Mouse (Mus musculus): ENCODE measurements around the gene Macrod2. TPM values are rescaled to one million over a fixed set of nuclear protein-coding genes. Genes with fewer than 3 reads are reported as not detected.

Gene Macrod2
- polyA plus RNA-seq, 1 experiment from 2014 or later = 26.5 TPM

GRCm38 (mm10) chr2:141664051-141664450 lies 1268.9 kb downstream of the Macrod2 start:
- Histone ChIP-seq H3K27ac (no peak overlapping the region), H3K9me3 (no peaks in the 10 kb centered on the region), H3K4me3 (no peak overlapping the region), H3K4me1 (no peaks in the 10 kb centered on the region), H3K27me3 (ENCODE audit: insufficient read depth, poor library complexity, severe bottlenecking) (no peaks in the 10 kb centered on the region), H3K36me3 (no peaks in the 10 kb centered on the region)
- no peak for DNase-seq (ENCODE audit: low spot score)

DNA sequence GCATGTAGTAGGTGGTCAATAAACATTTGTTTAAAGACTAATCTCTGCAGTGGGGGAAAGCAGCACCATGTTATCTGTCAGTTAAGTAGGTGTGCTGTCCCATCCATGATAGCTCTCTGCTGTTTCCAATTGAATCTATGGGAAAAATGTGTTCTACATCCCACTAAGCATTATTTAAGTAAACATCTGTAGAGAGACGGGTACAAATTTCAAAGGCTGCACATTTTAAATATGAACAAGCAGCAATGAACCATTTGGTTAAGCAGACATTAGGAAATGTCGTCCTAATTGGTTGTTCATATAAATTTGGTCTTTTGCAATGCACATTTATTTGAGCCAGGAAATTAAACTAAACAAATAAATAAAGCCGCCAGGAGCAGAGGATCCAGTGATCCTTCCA lies 1277.7 kb downstream of the Macrod2 start:
- no peaks in the 10 kb centered on the region for H3K27me3 ChIP-seq (ENCODE audit: insufficient read depth, poor library complexity, severe bottlenecking)
- H3K27ac ChIP-seq = no peak overlapping the region
- no peaks in the 10 kb centered on the region for H3K9me3 ChIP-seq
- no peaks in the 10 kb centered on the region for H3K4me1 ChIP-seq
- no peak for DNase-seq (ENCODE audit: low spot score)
- H3K4me3 ChIP-seq = no peak overlapping the region
- H3K36me3 ChIP-seq = no peaks in the 10 kb centered on the region
- 81% methylated on average over 3 of the region's 3 CpGs for WGBS

DNA sequence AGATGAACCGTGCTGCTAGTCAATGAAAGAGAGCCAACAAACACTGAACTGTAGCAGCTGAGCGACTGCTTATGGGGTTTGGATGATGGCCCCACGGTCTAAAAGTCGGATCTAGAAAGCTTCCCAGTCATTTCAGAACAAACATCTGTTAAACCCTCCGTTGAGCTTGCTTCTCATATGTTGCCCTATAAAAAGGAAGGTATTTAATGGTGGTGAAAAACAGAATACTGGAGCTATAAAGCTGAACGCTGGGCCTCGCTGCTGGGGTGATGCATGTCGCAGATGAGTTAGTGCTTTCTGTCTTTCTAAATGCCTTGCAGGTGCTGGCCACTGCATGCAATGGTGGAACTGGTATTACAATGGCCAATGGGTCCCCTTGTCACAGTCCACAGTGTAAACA lies 1278.3 kb downstream of the Macrod2 start:
- Histone ChIP-seq H3K4me3 (no peak overlapping the region), H3K9me3 (no peaks in the 10 kb centered on the region), H3K27ac (no peak overlapping the region), H3K4me1 (no peaks in the 10 kb centered on the region), H3K27me3 (ENCODE audit: insufficient read depth, poor library complexity, severe bottlenecking) (no peaks in the 10 kb centered on the region), H3K36me3 (no peaks in the 10 kb centered on the region)
- WGBS = 86% methylated on average over 8 of the region's 8 CpGs
- DNase-seq (ENCODE audit: low spot score) = no peak

DNA sequence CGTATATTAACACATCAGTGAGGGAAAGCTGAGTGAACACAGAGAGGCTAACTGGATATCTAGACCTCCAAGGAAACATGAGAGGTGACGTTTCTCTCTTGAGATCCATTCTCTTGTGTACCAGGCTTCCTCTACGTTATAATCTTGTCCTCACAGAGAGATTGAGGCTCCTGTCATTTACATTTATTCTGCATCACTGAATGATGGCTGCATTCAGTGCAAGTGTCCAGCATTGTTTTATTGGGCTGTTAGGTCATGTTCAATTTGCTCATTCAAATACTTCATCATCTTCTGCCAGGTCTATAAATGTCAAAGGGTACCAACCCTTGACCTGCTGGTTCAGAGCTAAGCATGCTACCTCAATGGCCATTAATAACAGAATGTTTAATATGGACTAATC lies 1302.4 kb downstream of the Macrod2 start:
- H3K27me3 ChIP-seq (ENCODE audit: insufficient read depth, poor library complexity, severe bottlenecking) = no peaks in the 10 kb centered on the region
- WGBS = 66% methylated on average over 3 of the region's 3 CpGs
- DNase-seq (ENCODE audit: low spot score) = no peak
- H3K4me3 ChIP-seq = no peak overlapping the region
- H3K36me3 ChIP-seq = no peaks in the 10 kb centered on the region
- no peak overlapping the region for H3K27ac ChIP-seq
- no peaks in the 10 kb centered on the region for H3K9me3 ChIP-seq
- no peaks in the 10 kb centered on the region for H3K4me1 ChIP-seq

DNA sequence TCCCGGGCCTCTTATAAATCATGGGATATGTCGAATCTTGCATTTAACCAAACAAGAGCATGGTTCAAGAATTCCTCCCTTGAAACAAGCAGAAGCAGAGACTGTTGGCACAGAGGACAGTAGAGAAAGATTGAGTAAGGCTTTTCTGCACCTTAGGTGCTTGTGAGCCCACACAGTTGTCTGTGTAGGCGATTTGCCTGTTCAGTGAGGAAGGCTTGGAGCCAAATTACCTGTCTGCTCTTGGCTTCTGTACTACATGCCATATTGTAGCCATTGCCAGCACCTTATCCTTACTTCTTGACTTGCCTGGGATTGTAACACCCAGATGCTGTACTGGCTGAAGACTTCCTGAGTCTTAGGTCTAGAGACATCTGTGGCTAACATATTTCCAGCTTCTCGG lies 1303.2 kb downstream of the Macrod2 start:
- Histone ChIP-seq H3K4me3 (no peak overlapping the region), H3K27ac (no peak overlapping the region), H3K36me3 (no peaks in the 10 kb centered on the region), H3K4me1 (no peaks in the 10 kb centered on the region), H3K27me3 (ENCODE audit: insufficient read depth, poor library complexity, severe bottlenecking) (no peaks in the 10 kb centered on the region), H3K9me3 (no peaks in the 10 kb centered on the region)
- no peak for DNase-seq (ENCODE audit: low spot score)
- 84% methylated on average over 4 of the region's 4 CpGs for WGBS

- Histone ChIP-seq H3K36me3 (no peaks in the 10 kb centered on the region), H3K27ac (no peak overlapping the region), H3K27me3 (ENCODE audit: insufficient read depth, poor library complexity, severe bottlenecking) (no peaks in the 10 kb centered on the region), H3K4me3 (no peak overlapping the region), H3K4me1 (no peaks in the 10 kb centered on the region), H3K9me3 (no peaks in the 10 kb centered on the region)
- WGBS = 60% methylated on average over 7 of the region's 7 CpGs
- no peak for DNase-seq (ENCODE audit: low spot score)
Measured at GRCm38 (mm10) chr2:141700759-141701452, 1305.8 kb downstream of the Macrod2 start.

DNA sequence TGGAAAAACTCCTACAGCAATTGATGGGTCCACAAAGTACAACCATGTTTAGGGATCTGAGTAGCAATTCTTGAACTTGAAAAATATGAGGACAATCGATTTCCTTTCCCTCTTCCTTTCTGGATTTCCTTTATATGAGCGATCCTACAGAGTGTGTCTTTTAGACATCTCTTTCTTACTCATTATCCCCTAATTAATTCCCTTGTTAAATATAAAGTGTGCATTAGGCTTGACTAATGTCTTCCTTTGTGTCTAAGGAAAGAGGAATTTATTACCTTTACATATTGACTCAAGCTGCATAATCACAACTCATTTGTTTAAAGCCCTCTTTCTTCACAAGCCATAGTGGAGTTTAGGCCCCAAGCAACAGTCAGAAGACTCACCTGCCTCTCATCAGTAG lies 1316.7 kb downstream of the Macrod2 start:
- no peak overlapping the region for H3K4me3 ChIP-seq
- DNase-seq (ENCODE audit: low spot score) = no peak
- no peaks in the 10 kb centered on the region for H3K4me1 ChIP-seq
- no peaks in the 10 kb centered on the region for H3K36me3 ChIP-seq
- no peaks in the 10 kb centered on the region for H3K27me3 ChIP-seq (ENCODE audit: insufficient read depth, poor library complexity, severe bottlenecking)
- no peaks in the 10 kb centered on the region for H3K9me3 ChIP-seq
- 86% methylated on average over 2 of the region's 2 CpGs for WGBS
- no peak overlapping the region for H3K27ac ChIP-seq

GRCm38 (mm10) chr2:141712265-141712664 lies 1317.2 kb downstream of the Macrod2 start:
- no peaks in the 10 kb centered on the region for H3K9me3 ChIP-seq
- no peak overlapping the region for H3K4me3 ChIP-seq
- 74% methylated on average over 4 of the region's 4 CpGs for WGBS
- no peaks in the 10 kb centered on the region for H3K4me1 ChIP-seq
- H3K36me3 ChIP-seq = no peaks in the 10 kb centered on the region
- H3K27me3 ChIP-seq (ENCODE audit: insufficient read depth, poor library complexity, severe bottlenecking) = no peaks in the 10 kb centered on the region
- no peak for DNase-seq (ENCODE audit: low spot score)
- no peak overlapping the region for H3K27ac ChIP-seq

DNA sequence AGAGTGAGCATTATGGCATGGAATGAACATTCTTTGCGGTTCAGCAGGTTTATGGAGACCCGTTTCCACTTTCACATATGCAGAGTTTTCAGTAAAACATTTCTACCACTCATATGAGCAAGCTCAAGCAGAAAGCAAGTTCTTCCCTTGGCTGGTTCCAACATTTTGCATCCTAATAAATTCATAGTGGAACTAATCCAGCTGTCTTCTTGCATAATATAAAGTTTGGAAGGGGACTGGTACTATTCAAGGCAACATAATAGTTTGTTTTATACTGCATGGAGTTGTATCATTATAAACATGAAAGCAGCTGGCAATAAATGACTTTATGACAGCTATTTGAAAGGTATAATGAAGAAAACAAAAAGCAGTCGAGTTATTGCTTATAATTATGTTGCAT lies 1320.0 kb downstream of the Macrod2 start:
- Histone ChIP-seq H3K4me3 (no peak overlapping the region), H3K27ac (no peak overlapping the region), H3K9me3 (no peaks in the 10 kb centered on the region), H3K4me1 (no peaks in the 10 kb centered on the region), H3K27me3 (ENCODE audit: insufficient read depth, poor library complexity, severe bottlenecking) (no peaks in the 10 kb centered on the region), H3K36me3 (no peaks in the 10 kb centered on the region)
- WGBS = 81% methylated on average over 3 of the region's 3 CpGs
- DNase-seq (ENCODE audit: low spot score) = no peak

DNA sequence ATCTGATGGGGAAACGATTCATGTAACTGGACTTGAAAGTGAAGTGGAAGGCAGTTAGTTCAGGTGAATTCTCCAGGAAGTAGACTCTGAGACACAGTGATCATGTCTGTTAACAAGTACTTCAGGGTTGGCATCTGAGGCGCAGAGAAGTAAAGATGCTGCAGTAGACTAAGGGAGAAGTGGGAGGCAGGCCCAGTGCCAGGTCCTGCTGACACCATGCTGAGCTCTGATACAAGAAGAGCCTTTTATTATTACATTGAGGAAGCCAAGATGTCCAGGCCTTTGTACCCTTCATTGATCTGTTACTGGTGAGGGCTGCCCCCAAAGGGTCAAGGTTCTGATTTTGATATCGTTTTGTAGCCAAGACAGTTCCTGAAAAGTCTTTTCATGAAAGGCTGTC lies 1327.4 kb downstream of the Macrod2 start:
- Histone ChIP-seq H3K4me3 (no peak overlapping the region), H3K36me3 (no peaks in the 10 kb centered on the region), H3K27me3 (ENCODE audit: insufficient read depth, poor library complexity, severe bottlenecking) (no peaks in the 10 kb centered on the region), H3K9me3 (no peaks in the 10 kb centered on the region), H3K4me1 (no peaks in the 10 kb centered on the region), H3K27ac (no peak overlapping the region)
- no peak for DNase-seq (ENCODE audit: low spot score)
- WGBS = 76% methylated on average over 3 of the region's 3 CpGs

DNA sequence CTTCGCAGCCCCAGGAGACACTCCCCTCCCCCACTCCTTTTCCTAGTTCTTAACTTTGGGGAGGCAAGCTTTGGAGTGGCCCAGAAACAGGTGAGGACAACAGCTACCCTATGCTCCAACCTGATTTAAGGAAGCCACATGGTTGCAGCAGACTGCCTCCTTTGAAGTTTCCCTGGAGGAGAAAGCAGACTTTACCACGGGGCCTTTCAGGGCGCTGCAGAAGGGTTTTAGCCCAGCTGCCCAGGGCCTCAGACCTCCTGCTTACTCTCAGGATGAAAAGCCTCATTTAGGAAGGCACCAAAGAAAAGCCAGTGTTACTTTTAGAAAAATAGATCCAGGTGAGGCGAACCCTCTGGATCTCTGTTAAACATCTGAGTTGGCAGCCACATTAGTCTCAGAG lies 1333.9 kb downstream of the Macrod2 start:
- H3K9me3 ChIP-seq = no peaks in the 10 kb centered on the region
- no peak for DNase-seq (ENCODE audit: low spot score)
- no peaks in the 10 kb centered on the region for H3K36me3 ChIP-seq
- no peaks in the 10 kb centered on the region for H3K4me1 ChIP-seq
- 64% methylated on average over 4 of the region's 4 CpGs for WGBS
- no peaks in the 10 kb centered on the region for H3K27me3 ChIP-seq (ENCODE audit: insufficient read depth, poor library complexity, severe bottlenecking)
- no peak overlapping the region for H3K4me3 ChIP-seq
- H3K27ac ChIP-seq = no peak overlapping the region

- Histone ChIP-seq H3K9me3 (no peaks in the 10 kb centered on the region), H3K4me3 (no peak overlapping the region), H3K36me3 (no peaks in the 10 kb centered on the region), H3K4me1 (no peaks in the 10 kb centered on the region), H3K27me3 (ENCODE audit: insufficient read depth, poor library complexity, severe bottlenecking) (no peaks in the 10 kb centered on the region), H3K27ac (no peak overlapping the region)
- DNase-seq (ENCODE audit: low spot score) = no peak
- 86% methylated on average over 5 of the region's 5 CpGs for WGBS
Measured at GRCm38 (mm10) chr2:141736685-141737456, 1341.8 kb downstream of the Macrod2 start.

DNA sequence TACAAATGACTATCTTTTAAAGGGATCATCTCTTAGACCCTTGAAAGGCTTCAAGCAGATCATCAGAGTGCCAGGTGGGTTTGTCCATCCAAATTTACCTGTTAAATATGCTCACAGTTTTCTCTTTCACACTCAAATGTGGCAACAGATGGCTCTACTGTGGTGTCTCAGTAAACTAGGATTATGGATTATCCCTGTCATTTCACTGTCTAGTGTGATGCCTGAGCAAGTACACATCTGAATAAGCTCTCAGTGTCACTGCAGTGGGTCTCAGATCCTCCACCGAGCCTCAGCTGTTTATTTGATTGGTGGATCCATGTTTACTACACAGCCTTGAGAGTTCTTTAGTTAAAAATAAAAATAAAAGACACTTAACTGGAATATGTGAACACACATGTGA lies 1343.6 kb downstream of the Macrod2 start:
- H3K27ac ChIP-seq = no peak overlapping the region
- WGBS = 67% methylated on average over 1 of the region's 1 CpGs
- no peak overlapping the region for H3K4me3 ChIP-seq
- no peaks in the 10 kb centered on the region for H3K36me3 ChIP-seq
- no peaks in the 10 kb centered on the region for H3K4me1 ChIP-seq
- H3K9me3 ChIP-seq = no peaks in the 10 kb centered on the region
- no peak for DNase-seq (ENCODE audit: low spot score)
- H3K27me3 ChIP-seq (ENCODE audit: insufficient read depth, poor library complexity, severe bottlenecking) = no peaks in the 10 kb centered on the region

Measured in heart, embryonic 10.5 days (tissue).